Mouse (Mus musculus) neural tube, embryonic 11.5 days (tissue): ENCODE results near the gene Ola1. TPM values are rescaled to one million over a fixed set of nuclear protein-coding genes. Genes with fewer than 3 reads are reported as not detected.

ENCODE experiments used
- ATAC-seq: fragments of 200-750 bp; cut with Nextera tagmentation; 2 replicates; pipeline ENCODE4 v1.8.0; 2017; ENCODE audit warnings: moderate number of reproducible peaks, mild to moderate bottlenecking, moderate TSS enrichment, moderate library complexity; ENCODE audit not compliant: insufficient read depth, low FRiP score, low TSS enrichment
- DNase-seq: peaks from one replicate; pipeline ENCODE4 v3.0.0-alpha.2; 2015; ENCODE audit warnings: low spot score
- H3K27ac ChIP-seq: fragments of 300-500 bp; sonication (generic); 2 replicates; pipeline ENCODE4 v1.5.1; 2014; ENCODE audit warnings: low read depth, mild to moderate bottlenecking, low read length
- H3K27me3 ChIP-seq: fragments of 300-500 bp; sonication (generic); 2 replicates; pipeline ENCODE4 v1.6.1; 2014; ENCODE audit warnings: mild to moderate bottlenecking, low read length, mixed read lengths; ENCODE audit not compliant: control insufficient read depth, insufficient read depth
- H3K36me3 ChIP-seq: fragments of 300-500 bp; sonication (generic); 2 replicates; pipeline ENCODE4 v1.6.1; 2014; ENCODE audit warnings: mild to moderate bottlenecking, low read length, moderate library complexity, mixed read lengths; ENCODE audit not compliant: control insufficient read depth, insufficient read depth
- H3K4me1 ChIP-seq: fragments of 300-500 bp; sonication (generic); 2 replicates; pipeline ENCODE4 v1.6.1; 2014; ENCODE audit warnings: low read length, mixed read lengths; ENCODE audit not compliant: control insufficient read depth, insufficient read depth
- H3K4me2 ChIP-seq: fragments of 300-500 bp; sonication (generic); 2 replicates; pipeline ENCODE4 v1.6.1; 2014; ENCODE audit warnings: low read depth, mild to moderate bottlenecking, moderate library complexity
- H3K4me3 ChIP-seq: fragments of 300-500 bp; sonication (generic); 2 replicates; pipeline ENCODE4 v1.5.1; 2014; ENCODE audit warnings: low read depth, low read length
- H3K9ac ChIP-seq: fragments of 300-500 bp; sonication (generic); 2 replicates; pipeline ENCODE4 v1.6.1; 2014; ENCODE audit warnings: mild to moderate bottlenecking, low read length
- H3K9me3 ChIP-seq: fragments of 300-500 bp; sonication (generic); 2 replicates; pipeline ENCODE4 v1.6.1; 2016; ENCODE audit warnings: low read length; ENCODE audit not compliant: control insufficient read depth
- WGBS: fragments of 180-500 bp; shearing (Covaris S2); extraction: QIAGEN DNeasy Blood & Tissue Kit; methylation state at CpG from one replicate; pipeline ENCODE4 v1.1.7; 2014; 5-methylcytosine and 5-hydroxymethylcytosine counted together
- polyA plus RNA-seq: library from polyadenylated mRNA; unstranded; fragments of >200 nt; fragmentation: Nextera tagmentation; extraction: Ambion mirVana; gene quantifications from 2 replicates; pipeline ENCODE4 v1.2.1, GENCODE M21; 2014

Ola1 gene
- polyA plus RNA-seq: 93.3 and 98.5 TPM in 2 replicates

DNA sequence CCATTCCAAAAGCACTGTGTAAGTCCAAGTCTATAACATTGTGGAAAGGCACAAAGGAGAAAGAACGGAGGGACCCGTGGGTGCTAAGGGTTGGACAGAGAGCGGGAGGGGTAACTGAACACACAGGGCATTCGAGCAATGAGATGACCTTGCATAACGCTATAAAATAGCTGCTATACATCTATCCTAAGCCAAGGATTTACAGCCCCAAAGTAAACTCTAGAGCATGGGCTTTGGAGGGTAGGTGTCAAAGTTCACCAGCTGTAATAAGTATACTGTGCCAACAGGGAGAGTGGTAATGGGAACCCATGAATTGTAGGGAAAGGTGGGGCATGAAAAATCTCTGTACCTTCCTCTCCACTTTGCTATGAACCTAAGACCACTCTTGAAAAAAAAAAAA is at the start of gene Ola1:
Gene Ola1, minus strand, starts transcription at position 12 of the 400 bp plus-strand sequence.
- DNase-seq (no peak), ATAC-seq (no peak)
- no peak within 1 kb of the TSS for H3K4me3 ChIP-seq
- H3K4me1 ChIP-seq: no peaks in the 10 kb centered on the region
- H3K27me3 ChIP-seq: no peaks in the 10 kb centered on the region
- H3K4me2 ChIP-seq: no peak within 1 kb of the TSS
- no peaks in the 10 kb centered on the region for H3K36me3 ChIP-seq
- no peaks in the 10 kb centered on the region for H3K9me3 ChIP-seq
- H3K9ac ChIP-seq: no peak within 1 kb of the TSS
- no peak within 1 kb of the TSS for H3K27ac ChIP-seq
- WGBS: 84% methylated on average over 5 of the region's 5 CpGs

DNA sequence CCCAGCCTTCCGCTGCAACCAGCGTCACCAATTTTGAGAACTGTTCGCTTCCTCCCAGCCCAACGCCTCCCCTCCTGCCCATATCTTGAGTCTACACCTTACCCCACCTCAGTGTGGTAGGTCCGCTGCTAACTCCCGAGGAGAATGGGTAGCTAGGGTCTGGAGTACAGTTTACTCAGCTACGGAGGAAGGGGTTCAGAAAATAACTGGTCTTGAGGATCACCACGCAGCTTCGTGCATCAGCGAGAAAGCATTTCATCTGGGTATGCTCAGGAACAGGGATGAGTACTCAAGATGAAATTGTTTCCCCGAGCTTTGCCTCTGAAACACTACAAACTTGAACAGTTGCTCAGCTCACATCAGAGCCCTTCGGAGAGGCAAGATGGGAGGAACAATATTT is 49.6 kb upstream of the Ola1 start:
- no peaks in the 10 kb centered on the region for H3K36me3 ChIP-seq
- no peaks in the 10 kb centered on the region for H3K9me3 ChIP-seq
- H3K4me3 ChIP-seq: no peak overlapping the region
- H3K27ac ChIP-seq: no peak overlapping the region
- no peak for ATAC-seq
- 2% methylated on average over 12 of the region's 12 CpGs for WGBS
- H3K9ac ChIP-seq: no peak overlapping the region
- H3K4me2 ChIP-seq: no peak overlapping the region
- H3K4me1 ChIP-seq: peaks cover 19% of the 10 kb centered on the region
- DNase-seq: peak; percentile 46
- peaks cover 89% of the 10 kb centered on the region for H3K27me3 ChIP-seq

DNA sequence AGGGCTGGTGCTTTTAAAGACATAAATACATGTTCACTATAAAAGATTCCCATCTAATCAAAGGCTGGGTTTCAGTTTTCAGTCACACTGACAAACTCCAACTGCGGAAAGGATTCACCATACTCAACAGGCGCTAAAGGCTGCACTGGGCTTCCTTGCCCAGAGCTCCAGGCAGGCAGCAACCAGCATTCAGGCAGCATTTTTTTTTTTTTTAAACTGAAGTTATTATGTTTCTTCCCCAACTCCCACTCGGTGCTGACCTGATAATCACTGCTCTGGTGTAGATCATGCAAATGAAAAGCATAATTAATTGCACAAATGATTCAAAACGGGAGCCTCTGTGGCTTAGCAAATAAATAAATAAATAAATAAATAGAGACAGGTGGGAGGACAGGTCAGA is 49.1 kb upstream of the Ola1 start:
- ATAC-seq: no peak
- Histone ChIP-seq H3K27ac (no peak overlapping the region), H3K9me3 (no peaks in the 10 kb centered on the region), H3K4me3 (no peak overlapping the region), H3K4me2 (no peak overlapping the region), H3K9ac (no peak overlapping the region), H3K4me1 (peaks cover 15% of the 10 kb centered on the region), H3K27me3 (peaks cover 89% of the 10 kb centered on the region), H3K36me3 (no peaks in the 10 kb centered on the region)
- 0% methylated on average over 4 of the region's 4 CpGs for WGBS
- no peak for DNase-seq

DNA sequence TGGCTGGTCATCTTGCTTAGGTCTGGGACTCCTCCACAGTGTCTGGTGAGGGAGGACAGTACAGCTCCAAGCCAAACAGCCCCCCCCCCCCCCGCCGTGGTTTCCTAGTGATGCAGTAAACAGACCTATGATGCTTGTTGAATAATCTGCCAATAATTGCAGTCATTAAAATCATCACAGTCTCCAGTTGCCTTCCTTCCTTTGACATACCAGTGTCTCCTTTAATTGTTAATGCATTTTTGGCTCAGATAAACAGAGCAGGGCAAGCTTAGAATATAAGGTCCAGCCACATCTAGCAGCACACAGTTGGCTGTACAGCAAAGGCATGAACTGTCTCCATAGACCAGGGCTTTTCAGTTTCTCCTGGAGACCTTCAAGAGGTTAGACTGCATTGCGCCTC is 48.5 kb upstream of the Ola1 start:
- no peak for DNase-seq
- no peak overlapping the region for H3K4me2 ChIP-seq
- H3K27ac ChIP-seq: no peak overlapping the region
- no peaks in the 10 kb centered on the region for H3K9me3 ChIP-seq
- no peak overlapping the region for H3K4me3 ChIP-seq
- WGBS: 18% methylated on average over 2 of the region's 3 CpGs
- peaks cover 89% of the 10 kb centered on the region for H3K27me3 ChIP-seq
- H3K36me3 ChIP-seq: no peaks in the 10 kb centered on the region
- no peak for ATAC-seq
- no peak overlapping the region for H3K9ac ChIP-seq
- peaks cover 13% of the 10 kb centered on the region for H3K4me1 ChIP-seq

DNA sequence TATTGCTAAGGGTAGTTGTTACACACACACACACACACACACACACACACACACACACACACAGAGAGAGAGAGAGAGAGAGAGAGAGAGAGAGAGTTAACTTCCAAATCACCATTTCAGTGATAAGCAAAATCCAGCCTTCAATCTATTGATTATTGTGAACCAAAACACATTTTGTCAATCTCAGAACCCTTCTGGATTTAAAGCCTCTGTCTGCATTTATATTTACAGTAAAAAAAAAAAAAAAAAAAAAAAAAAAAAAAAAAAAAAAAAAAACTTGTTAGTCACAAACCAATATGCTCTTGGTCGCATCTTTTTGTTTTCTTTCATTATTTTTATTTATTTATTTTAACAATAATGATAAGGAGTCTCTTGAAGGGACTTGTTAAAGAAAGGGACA is 47.9 kb upstream of the Ola1 start:
- no peak for ATAC-seq
- no peak for DNase-seq
- 48% methylated on average over 1 of the region's 1 CpGs for WGBS
- Histone ChIP-seq H3K9me3 (no peaks in the 10 kb centered on the region), H3K36me3 (no peaks in the 10 kb centered on the region), H3K27me3 (peaks cover 89% of the 10 kb centered on the region), H3K4me3 (no peak overlapping the region), H3K27ac (no peak overlapping the region), H3K4me2 (no peak overlapping the region), H3K9ac (no peak overlapping the region), H3K4me1 (peaks cover 13% of the 10 kb centered on the region)

DNA sequence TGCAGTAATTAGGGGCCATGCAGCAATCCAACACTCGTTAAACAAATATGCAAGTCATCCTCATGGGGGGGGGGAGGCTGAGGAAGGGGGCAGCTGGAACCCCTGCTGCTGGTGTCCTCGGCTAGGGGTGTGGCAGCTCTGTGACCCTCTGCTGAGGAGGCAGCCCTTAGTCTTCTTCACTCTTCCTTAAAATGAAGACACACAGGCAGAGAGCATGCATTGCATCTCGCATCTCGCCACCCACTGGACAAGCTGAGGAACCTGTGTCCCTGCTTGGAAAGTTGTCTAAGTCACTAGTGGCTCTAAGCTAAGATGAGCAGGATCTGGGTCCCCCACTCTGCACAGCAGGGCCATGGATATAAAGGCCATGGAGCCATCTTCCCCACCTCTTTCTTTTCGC is 47.3 kb upstream of the Ola1 start:
- ATAC-seq: no peak
- no peak for DNase-seq

DNA sequence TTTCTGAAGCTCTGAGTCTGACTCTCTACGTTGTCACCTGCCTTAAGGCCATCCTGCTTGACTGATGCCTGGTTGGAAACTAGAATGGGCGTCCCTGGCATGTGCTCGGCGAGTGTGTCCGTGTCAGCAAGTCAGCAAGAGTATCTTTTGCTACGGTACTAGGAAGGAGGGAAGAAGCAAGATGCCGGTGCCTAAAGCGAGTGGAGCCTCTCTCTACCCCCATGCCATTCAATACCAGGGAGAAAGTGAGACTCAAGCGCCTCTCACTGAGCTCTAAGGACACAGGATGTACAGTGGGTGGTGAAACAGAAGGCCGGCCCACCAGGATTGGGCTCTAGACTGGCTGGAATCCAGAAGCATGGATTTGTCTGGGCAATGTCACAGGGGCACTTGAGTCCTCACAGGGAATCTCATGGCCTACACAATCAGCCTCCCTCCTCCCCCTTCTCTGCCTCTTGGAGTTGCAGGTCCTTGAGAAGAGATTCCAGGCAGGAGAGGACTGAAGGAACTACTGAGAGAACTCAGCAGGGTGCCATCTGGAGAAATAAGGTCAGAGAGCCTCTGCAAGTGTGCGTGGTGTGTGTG is 46.0 kb upstream of the Ola1 start:
- Histone ChIP-seq H3K27ac (no peak overlapping the region), H3K9ac (no peak overlapping the region), H3K9me3 (no peaks in the 10 kb centered on the region), H3K4me2 (peak overlapping the region; percentile 39; the same call in 1 of the 2 replicates), H3K27me3 (peaks cover 71% of the 10 kb centered on the region), H3K36me3 (no peaks in the 10 kb centered on the region), H3K4me1 (peaks cover 5% of the 10 kb centered on the region; the same call in 1 of the 2 replicates), H3K4me3 (no peak overlapping the region; the same call in 1 of the 2 replicates)
- DNase-seq (no peak), ATAC-seq (no peak)
- 7% methylated on average over 11 of the region's 11 CpGs for WGBS

More for the DNA sequence above, 47.3 kb upstream of the Ola1 start:
- WGBS: 3% methylated on average over 5 of the region's 5 CpGs
- Histone ChIP-seq H3K9ac (no peak overlapping the region), H3K4me2 (no peak overlapping the region), H3K36me3 (no peaks in the 10 kb centered on the region), H3K9me3 (no peaks in the 10 kb centered on the region), H3K4me3 (no peak overlapping the region), H3K27ac (no peak overlapping the region), H3K27me3 (peaks cover 84% of the 10 kb centered on the region), H3K4me1 (peaks cover 7% of the 10 kb centered on the region)

DNA sequence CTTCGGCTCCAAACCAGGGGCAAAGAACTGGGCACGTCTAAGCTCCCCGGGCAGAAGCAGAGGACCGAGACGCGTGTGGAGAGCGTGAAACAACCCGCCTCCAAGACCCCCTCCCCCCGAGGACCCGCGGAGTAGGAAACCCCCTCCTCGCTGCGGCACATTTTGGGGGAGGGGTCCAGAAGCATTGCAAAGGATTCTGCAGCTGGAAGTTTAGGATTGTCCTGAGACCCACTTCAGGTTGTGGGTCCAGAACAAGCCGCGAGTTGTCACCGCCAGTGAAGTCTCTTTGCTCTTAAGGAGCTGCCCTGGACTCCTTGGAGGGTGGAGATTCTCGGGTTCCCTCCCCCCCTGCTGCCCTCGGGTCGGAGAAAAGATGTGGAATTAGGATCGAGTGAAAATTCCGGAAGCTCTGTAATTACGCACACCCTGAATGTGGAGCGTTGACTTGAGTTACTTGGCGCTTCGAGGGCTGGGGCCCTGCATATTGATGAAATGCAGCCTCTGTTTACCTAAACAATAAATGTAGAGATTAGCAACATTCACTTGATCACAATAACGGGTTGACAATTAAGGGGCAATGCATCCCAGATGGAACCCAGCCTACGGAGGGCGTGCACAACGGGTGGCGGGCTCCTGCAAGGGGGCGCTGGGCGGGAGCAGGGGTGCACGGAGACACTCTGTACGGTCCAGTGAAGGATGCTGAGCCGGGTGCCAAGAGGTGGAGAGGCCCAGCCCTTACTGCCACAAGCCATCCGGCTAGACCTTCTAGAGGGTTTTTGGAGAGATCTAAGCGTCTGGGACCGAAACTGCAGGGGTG is 45.3 kb upstream of the Ola1 start:
- Histone ChIP-seq H3K4me2 (peak overlapping the region; percentile 39), H3K9me3 (no peaks in the 10 kb centered on the region), H3K9ac (no peak overlapping the region), H3K27me3 (peaks cover 67% of the 10 kb centered on the region), H3K36me3 (no peaks in the 10 kb centered on the region), H3K27ac (no peak overlapping the region), H3K4me1 (peaks cover 5% of the 10 kb centered on the region; the same call in 1 of the 2 replicates), H3K4me3 (peak overlapping the region; percentile 20)
- DNase-seq (peak; percentile 54), ATAC-seq (no peak)
- 1% methylated on average over 38 of the region's 38 CpGs for WGBS
